Mouse (Mus musculus) lung, postnatal 10 days (tissue): ENCODE measurements around the gene Lcp1.
A peak's percentile ranks its signal among the peaks of the same experiment; 100 is the strongest.

Experiments used
- DNase-seq: peaks from one replicate; pipeline ENCODE4 v3.0.0; 2021

The Lcp1 gene

DNA sequence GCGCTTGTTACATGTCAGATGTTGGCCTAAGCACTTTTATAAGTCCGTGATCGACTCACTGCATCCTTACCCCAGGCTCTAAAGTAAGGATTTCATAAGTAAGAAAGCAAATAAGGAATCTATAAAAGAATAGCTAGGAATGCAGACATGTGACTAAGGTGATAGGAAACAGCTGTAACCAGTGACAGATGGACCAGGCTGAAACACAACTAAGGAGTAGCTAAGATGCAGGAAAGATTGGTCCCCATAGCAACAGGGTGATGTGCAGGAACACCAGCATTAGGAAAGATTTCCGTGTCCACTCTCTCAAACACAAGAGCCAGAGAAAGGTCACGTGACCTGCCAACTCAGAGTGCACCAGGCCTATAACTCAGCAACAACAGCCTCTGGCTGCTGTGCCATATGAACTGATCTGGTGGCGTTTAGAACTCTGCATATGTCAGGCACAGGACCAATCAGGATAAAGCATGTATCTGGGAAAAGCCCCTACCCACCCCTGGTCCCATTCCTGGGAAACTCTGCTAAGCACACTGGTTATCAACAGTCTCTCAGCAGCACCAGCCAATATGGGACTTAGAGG lies 77.8 kb downstream of the Lcp1 start:
- no peak for DNase-seq

DNA sequence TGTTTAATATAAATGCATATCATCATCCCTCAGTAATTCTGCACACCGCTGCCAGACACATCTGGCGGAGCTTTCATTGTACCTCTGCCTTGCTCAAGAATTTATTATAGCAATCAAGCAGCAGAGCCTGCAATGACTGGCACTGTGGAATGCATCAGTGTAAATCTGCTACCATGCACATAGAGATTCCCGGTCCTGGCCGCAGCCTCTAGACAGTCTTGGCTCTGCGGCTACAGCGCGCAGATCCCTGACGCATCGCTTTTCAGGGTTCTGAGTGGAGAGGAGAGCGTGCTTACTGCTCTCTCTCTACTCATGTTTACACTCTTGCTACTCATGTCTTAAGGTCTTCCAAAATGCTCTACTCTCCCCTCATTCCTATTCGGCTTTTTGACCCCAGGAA lies 82.9 kb downstream of the Lcp1 start:
- DNase-seq, result no peak

DNA sequence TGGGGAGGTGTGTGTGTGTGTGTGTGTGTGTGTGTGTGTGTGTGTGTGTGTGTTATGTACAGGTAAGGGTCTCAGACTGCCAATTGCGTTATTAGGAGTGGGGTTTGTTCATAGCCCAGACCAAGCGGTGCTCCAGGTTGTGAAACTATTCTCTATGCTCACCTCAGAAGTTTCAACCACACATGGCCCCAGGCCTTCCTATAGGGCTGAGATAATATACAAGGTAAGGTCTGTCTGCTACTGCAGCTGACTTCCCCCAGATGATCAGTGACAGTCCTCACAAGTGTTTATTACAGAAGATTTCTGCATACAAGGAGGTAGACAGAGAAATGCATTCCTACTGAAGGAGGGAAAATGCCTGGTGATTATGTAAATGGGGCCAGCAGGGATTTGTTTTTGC lies 87.9 kb downstream of the Lcp1 start:
- DNase-seq, result no peak

DNA sequence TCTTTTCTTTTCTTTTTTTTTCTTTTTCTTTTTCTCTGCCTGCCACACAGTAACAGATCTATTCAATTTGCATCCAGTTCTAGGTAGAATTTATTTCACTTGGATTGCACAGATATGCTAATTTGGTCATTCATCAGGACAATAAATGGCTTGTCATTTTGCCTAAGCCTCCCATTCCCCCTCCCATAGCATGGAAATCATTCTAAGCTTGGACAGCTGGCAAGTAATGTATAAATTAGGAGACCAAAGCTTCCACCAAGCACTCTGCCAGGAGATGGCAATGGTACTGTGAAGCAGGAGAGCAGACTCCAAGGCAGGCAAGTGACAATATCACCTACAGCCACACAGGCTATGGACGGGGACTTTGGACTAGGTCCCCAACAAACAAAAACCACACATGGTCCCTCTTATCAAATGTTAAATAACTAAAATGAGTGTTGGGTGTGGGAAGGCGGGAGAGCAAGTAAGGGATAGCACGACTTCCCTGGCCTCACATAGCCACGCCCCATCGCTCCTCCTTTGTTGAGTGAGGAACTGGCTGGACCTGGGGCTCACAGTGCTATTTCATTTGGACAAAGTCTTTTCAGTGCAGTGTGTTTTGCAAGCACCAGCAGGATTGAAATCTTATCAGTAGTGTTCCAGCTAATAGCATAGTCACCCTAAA lies 88.5 kb downstream of the Lcp1 start:
- no peak for DNase-seq

DNA sequence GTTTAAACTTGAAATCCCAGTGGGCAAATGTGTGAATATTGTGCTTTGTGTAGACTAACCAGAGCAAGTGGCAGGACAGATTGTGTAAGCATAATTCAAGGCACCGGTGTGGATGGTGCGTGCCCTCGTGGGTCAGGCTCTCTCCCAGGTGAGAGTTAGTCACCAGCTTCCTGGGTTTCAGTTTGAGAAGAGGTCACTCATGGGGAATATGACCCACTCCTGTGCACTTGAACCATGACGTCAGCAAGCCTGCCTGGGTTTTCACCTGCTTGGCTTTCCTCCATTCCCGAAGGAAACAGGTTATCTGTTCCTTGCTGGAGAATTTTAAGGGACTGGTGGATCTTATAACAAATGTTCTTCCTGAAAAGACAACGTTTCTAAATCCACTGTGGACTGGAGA lies 91.5 kb downstream of the Lcp1 start:
- DNase-seq, result peak; percentile 6

DNA sequence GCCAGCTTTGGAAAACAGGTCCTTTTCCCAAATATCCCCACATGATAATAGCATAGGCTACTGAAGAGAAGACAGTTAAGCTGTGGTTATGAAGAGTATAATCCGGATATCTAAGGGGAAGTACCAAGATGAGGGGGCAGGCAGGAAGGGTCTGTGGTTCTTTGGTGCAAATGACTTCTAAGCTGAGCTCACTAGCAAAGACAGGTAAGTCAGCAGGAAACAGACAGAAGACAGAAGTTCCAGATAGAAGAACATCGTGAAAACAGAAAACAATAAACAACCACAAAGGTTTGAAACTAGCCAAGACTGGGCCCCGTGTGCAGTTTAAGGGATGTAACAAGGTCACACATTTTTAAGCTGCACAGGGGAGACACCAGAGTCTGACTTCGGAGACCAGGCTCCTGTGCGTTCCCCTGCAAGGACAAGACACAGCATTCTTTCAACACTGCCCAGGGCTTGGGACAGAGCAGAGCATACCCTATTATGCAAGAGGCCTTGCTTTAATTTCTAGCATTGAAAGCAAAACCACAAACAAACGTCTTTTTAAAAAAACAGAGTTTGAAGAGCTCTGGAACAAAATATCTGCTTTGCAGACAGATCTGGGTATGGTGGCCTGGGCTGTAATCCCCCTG lies 96.7 kb downstream of the Lcp1 start:
- no peak for DNase-seq

DNA sequence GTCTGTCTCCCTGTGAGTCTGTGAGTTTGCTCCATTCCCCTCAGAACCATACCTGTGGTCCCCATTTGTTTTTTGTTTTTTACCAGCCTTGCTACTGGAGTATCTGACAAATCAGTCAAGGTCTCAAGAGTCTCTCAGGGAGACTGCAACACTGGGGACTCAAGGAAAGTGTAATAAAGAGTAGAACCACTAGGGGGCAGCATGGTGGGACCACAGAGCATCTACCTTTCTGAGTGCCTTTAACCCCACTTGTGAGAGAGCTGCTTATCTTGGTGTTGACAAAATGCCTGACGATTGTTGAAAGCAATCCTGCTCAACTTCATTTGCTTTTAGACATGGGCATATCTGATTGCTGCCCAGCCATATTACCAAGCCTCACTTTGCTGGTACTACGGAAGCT lies 98.9 kb downstream of the Lcp1 start:
- DNase-seq, result peak; percentile 43

DNA sequence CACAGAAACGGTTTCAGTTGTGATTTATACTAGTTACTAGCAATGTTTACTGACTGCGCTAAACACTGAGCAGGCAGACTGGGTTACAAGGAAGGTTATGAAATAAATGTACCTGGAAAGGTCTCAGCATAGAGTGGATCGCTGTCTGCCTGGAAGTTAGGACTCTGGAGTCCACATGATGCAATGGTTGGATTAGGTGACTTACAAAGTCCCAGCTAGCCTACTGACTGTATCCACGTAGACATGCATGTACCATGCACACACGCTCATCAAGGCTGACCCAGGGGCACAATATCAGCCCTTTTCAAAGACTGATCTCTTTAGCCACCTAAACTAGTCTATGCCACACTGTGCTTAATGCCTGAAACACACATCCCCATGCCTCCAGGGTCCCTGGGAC lies 102.2 kb downstream of the Lcp1 start:
- DNase-seq, result no peak

DNA sequence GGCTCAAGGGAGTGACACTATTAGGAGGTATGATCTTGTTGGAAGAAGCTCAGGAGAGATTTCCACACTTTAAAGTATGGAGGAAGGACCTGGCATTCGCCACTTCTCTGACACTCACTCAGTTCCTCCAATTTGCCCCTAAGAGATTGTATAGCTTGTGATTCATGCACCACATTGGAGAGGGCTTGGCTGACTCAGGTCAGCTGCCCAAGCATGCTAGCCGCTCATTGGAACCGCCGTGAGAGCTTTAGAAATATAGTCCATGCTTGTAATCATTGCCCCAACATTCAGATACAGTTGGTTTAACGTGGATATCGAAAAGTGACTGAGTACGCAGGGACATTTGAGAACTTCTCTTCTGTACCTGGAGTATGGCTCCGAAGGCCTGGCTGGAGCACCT lies 104.7 kb downstream of the Lcp1 start:
- DNase-seq, result no peak

DNA sequence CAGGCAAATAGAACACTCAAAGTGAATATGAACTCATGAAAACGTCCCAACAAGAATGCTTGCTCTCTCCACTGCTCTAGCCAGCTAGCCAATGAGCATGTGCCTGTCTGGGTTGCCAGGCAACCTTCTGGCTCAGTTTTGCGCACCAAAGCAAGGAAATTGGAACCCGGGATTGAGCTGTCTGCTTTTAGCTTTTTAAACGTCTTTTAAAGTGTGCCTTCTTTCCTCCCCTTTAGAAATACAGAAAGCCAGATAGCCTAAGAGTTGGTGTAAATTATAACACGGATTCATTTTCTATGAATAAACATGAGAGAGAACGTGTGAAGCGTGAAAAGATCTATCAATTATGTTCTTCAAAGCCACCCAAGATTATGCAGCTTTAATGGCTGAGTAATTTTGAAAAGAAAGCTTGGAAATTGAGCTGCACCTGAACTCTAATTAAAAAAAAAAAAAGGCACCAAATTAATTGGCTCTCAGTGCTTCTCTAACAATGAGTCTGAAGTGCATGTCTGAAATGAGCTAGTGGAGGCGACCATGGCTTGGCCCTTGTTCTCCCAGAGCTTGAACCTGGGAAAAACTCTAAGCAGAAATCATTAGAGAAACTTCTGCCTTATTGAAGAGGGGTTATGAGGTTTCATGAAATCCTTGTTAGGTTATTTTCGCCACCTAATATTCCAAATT lies 105.2 kb downstream of the Lcp1 start:
- DNase-seq, result no peak

DNA sequence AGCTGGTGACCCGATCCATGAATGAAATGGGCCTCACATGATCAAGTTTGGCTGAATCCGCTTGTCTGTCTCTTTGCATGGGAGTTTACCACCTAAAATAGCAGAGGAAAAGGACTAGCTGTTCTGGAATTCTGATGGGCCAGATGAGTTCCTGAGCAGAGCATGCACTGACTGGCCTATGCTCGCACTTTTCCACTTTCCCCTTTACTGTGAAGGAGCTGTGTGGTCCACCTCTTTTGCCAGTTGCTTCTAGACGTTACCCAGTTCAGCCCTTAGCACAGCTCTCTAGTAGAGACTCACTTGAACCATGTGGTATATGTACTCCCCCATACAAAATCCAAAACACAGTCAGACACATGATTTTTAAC lies 105.7 kb downstream of the Lcp1 start:
- no peak for DNase-seq

DNA sequence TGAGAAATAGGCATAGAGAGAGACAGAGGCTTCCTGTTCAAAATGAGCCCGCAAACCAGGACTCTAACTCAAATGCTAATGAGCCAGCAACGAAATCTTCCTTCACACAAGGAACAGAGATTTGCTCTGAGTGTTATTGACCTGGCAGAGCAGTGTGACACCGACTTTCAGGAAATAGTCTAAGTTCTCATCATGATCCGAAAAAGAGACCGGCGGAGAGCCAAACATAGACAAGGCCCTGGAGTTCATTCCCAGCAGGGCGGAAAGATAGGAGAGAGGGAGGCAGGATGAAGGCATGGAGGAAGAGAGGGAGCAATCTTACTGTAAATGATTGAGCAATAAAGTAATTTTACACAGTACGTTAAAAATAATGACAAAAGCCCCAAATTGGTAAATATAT lies 106.2 kb downstream of the Lcp1 start:
- DNase-seq, result no peak

DNA sequence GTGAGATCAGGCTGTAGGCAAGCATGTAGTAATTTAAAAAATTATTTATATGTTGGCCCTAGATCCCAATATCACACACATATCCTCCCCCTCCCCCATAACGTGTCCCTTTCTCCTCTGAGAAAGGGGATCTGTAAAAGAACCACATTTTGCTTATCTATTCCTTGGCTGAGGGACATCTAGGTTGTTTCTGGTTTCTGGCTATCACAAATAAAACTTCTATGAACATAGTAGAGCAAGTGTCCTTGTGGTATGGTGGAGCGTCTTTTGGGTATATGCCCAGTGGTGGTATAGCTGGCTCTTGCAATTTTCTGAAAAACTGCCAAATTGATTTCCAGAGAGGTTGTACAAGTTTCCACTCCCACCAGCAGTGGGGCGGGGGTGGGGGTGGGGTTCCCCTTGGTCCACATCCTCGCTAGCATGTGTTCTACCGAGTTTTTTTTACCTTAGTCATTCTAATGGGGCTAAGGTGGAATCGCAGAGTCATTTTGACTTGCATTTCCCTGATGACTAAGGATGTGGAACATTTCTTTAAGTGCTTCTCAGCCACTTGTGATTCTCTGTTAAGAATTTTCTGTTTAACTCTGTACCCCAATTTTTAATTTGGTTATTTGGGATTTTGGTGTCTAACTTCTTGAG lies 107.3 kb downstream of the Lcp1 start:
- DNase-seq, result no peak

DNA sequence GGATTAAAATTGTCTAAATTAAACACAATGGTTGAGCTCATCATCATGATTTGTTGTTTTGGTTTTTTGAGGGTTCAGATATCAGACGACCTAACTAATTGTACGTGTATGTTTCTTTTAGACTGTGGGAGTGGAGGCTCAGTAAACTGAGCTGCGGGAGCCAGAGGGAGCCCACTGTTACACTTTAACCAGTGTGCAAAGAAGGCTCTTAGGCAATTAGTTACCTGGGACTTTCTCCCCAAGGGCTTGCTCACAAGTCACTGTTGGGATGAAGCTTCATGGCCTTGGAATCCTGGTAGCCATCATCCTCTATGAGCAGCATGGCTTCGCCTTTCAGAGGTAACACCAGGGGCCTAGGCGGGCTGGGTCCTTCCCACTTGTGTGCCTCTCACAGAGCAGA lies 111.2 kb downstream of the Lcp1 start, which contains the start of gene Cpb2:
TSS of gene Cpb2 (plus strand) at position 201 of the 400 bp plus-strand sequence.
- no peak for DNase-seq

DNA sequence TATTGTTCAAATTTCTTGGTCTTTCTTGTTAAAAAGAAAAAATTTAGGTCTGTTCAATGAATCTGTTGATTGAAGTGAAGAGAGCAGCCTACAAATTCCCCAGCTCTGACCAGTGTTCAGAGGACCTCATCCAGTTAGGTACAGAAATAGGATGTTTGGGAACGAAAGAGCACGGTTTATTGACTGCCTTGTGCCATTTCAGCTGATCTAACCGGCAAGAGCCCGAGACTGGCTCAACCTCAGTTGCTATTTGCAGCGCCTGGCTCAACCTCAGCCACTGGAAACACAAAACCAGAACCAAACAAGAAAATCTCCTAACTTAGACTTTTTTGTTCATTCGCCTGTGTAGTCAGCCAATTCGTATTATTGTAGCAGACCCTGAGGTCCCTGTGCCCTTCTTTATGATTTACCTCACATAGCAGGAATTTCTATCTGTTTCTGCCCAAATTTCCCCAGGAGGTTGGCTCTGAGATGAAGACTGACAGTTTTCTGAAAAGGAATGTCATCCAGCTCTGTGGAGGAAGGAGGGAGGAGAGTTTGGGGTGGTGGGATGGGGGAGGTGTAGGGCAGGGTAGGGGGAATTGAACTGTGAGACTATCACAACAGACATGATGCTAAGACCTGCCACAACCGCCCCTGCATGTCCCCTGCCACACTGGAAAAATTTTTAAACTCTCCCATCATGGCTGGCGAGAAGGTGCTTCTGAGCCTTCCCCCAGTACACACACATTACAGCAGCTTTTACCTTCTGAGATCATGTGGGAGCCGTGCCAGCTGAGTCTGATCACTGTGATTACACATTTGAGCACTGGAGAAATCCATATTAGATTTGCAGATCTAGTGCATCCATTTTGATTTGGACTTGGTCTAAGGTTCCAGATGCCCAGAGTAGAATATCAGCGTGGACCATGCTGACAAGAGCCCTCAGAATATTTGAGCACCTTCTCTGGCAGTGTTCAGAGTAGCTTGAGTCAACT lies 115.4 kb downstream of the Lcp1 start:
- no peak for DNase-seq

DNA sequence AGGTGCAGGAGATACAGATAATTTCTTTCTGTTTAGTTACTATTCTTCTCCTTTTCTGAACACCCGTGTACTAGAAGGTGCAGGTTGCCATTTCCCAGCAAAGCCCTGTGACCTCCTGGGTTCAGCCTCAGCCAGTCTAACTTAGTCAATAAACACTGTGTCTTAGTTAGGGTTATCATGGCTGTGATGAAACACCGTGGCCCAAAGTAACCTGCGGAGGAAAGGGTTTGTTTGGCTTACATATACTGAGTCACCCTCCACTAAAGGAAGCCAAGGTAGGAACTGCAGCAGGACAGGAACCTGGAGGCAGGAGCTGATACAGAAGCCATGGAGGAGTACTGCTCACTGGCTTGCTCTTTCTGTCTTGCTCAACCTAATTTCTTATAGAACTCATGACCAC lies 119.5 kb downstream of the Lcp1 start:
- DNase-seq, result no peak

DNA sequence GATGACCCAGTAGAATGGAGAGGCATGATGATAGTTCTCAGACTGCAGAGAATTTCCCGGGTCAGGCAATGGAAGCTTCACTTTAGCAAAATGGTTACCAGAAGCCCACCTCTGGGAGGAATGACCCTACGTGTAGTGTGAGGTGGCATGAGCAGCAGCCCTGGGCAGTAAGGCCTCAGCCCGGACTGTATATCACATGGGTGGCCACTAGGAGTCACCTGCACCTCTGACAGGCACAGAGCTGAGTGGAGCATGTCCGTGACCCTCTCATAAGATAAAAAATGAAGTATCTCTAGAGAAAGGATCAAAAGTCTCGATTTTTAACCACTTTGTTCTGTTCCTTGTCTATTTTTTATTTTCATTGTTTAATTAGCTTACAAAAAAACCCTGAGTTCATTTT lies 125.6 kb downstream of the Lcp1 start:
- DNase-seq, result peak; percentile 22

DNA sequence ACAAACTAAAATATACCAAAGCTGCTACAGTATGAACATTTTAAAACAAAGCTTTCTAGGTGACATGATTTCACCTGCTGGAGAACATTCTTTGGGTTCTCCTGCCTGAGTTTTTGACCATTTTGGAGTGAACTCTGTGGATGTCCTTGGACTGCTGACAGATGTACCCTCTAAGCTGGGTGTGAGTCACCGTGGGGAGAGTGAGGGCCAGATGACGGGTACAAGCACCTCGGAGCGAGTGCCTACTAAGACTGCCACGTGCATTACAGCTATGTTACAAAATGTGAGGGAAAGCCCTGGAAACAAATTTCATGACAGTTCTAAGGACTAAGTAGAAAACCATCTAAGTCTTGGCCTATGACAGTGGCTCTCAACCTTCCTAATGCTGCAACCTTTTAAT lies 138.6 kb downstream of the Lcp1 start:
- no peak for DNase-seq

DNA sequence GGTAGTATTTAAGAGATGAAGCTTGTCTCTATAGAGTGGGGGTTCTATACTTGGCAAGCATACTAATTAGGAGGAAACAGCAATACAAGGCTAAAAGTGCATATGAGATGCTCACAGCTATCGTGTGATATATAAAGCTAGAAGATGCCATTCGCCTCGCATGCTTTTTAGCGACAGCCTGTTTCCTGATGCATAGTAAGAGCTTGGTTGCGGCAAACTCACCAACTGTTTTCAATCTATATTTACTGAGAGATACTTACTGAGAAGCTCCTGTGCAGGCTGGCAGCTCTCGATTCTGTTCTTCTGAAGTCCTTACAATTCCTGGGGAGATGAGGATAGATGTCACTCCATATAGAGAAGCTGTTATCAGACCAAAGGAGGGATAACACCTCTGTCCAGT lies 148.8 kb downstream of the Lcp1 start:
- DNase-seq, result no peak

DNA sequence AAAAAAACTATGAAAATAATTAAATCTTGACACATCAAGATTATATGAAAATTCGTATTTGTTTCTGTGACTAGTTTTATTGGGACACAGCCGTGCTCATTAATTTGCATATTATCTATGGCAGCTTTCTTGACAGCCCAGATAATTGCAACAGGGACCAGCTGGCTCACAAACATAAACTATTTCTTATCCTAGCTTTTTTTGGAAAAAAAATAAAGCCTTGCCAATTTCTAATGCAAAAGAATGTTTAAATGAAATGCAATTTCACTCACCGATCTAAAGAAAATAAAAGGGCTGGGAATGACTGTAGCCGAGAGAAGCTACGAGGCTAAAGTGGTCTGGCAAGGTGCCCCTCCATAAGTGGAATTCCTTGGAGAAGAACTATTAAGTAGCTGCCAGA lies 149.5 kb downstream of the Lcp1 start:
- DNase-seq, result no peak
